In the genomic region with DNA sequence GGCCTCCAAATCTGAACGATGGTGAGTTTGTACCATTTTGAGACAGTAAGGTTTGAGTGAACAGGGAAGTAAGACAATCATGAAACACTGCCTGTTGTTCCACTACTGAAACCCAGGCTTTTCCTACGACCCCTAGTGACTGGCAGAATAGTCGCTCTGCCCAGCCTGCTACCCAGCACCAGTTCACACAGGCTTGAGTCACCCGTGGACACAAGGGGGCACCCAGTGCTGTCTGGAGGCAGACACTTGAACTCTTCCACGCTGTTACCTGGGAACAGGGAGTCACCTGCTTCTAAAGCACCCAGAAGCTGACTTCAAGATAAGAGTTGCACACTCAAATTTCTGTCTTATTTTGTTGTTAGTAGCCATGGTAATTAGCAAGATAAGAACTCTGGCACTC, we compare ENCODE assay signal across 19 mouse cellular contexts.
A peak's percentile ranks its signal among the peaks of the same experiment; 100 is the strongest.
DNase-seq lines count a peak whose midpoint lies in the region; ATAC-seq and TF ChIP-seq lines count a peak whose summit lies in the region.
"Had no signal": no experiment of that assay in that cellular context is flagged by ENCODE, and none has a peak within 500 bp of the region (broad histone marks: within the 10 kb centered on the region; RNA-seq: fewer than 3 reads in every experiment).

No protein-coding gene starts in this region.

- no peak overlapping the region for H3K9ac ChIP-seq in heart, adult 2 months (ENCODE audit: low read depth, low read length)
- no peak overlapping the region for H3K9ac ChIP-seq in heart, embryonic 11.5 days (ENCODE audit: low read depth, low read length)
- no peak overlapping the region for H3K9ac ChIP-seq in midbrain, postnatal 0 days (replicated peaks; ENCODE audit: low read length, poor library complexity, severe bottlenecking)
- H3K9ac ChIP-seq in midbrain, embryonic 14.5 days (replicated peaks; ENCODE audit: low read length): no peak overlapping the region
- H3K9ac ChIP-seq: embryonic facial prominence, embryonic 12.5 days; forebrain, embryonic 15.5 days; heart, embryonic 13.5 days; hindbrain, embryonic 15.5 days had no signal

- intact Hi-C loops in heart, adult 2 months (cut with DNase I): no loop called here

- ATAC-seq in heart, embryonic 11.5 days (replicated peaks; ENCODE audit: insufficient number of reproducible peaks, low FRiP score, low TSS enrichment): no peak
- no peak for ATAC-seq in midbrain, postnatal 0 days (ENCODE audit: low FRiP score)
- ATAC-seq in midbrain, embryonic 14.5 days (ENCODE audit: low FRiP score, low TSS enrichment): no peak
- ATAC-seq: activated CD4-positive, CD25-positive, alpha-beta regulatory T cell, adult 4 months; forebrain, embryonic 15.5 days; Patski had no signal

- H3K27ac ChIP-seq in heart, adult 2 months: no peak overlapping the region
- H3K27ac ChIP-seq in heart, embryonic 11.5 days (ENCODE audit: low read depth, low read length): no peak overlapping the region
- no peak overlapping the region for H3K27ac ChIP-seq in midbrain, postnatal 0 days (ENCODE audit: low read depth, low read length)
- H3K27ac ChIP-seq in midbrain, embryonic 14.5 days (replicated peaks; ENCODE audit: low read depth, low read length): no peak overlapping the region
- H3K27ac ChIP-seq: embryonic facial prominence, embryonic 12.5 days; forebrain, embryonic 15.5 days; heart, embryonic 13.5 days; hindbrain, embryonic 15.5 days had no signal

- TF ChIP-seq POLR2A in heart, adult 2 months (IDR thresholded peaks at IDR 0.05; ENCODE audit: insufficient read depth, low read depth, low read length): no peak

- H3K4me1 ChIP-seq in heart, adult 2 months (ENCODE audit: control insufficient read depth, insufficient read depth, low read length): no peaks in the 10 kb centered on the region
- H3K4me1 ChIP-seq in heart, embryonic 11.5 days (ENCODE audit: control insufficient read depth, insufficient read depth, low read length): 0 out of 2 replicates have a peak, but pooled peaks cover 2% of the 10 kb centered on the region
- H3K4me1 ChIP-seq in midbrain, postnatal 0 days (ENCODE audit: insufficient read depth, low read length): no peaks in the 10 kb centered on the region
- no peaks in the 10 kb centered on the region for H3K4me1 ChIP-seq in midbrain, embryonic 14.5 days (ENCODE audit: control insufficient read depth, insufficient read depth, low read length)
- H3K4me1 ChIP-seq: embryonic facial prominence, embryonic 12.5 days; forebrain, embryonic 15.5 days had no signal

- H3K9me3 ChIP-seq in heart, embryonic 11.5 days (replicated peaks; ENCODE audit: control insufficient read depth, low read length): peaks cover 5% of the 10 kb centered on the region
- no peaks in the 10 kb centered on the region for H3K9me3 ChIP-seq in midbrain, postnatal 0 days (ENCODE audit: low read length)
- H3K9me3 ChIP-seq in midbrain, embryonic 14.5 days (ENCODE audit: control insufficient read depth, low read length): no peaks in the 10 kb centered on the region; the same call in 1 of the 2 replicates
- H3K9me3 ChIP-seq: embryonic facial prominence, embryonic 12.5 days; forebrain, embryonic 15.5 days; hindbrain, embryonic 15.5 days had no signal

- H3K4me3 ChIP-seq in heart, adult 2 months: no peak overlapping the region
- H3K4me3 ChIP-seq in heart, embryonic 11.5 days (ENCODE audit: low read depth, low read length): no peak overlapping the region
- H3K4me3 ChIP-seq in midbrain, postnatal 0 days (ENCODE audit: low read depth, low read length): no peak overlapping the region
- no peak overlapping the region for H3K4me3 ChIP-seq in midbrain, embryonic 14.5 days (replicated peaks; ENCODE audit: low read depth, low read length)
- H3K4me3 ChIP-seq: embryonic facial prominence, embryonic 12.5 days; forebrain, embryonic 15.5 days; heart, embryonic 13.5 days; hindbrain, embryonic 15.5 days had no signal

- no peaks in the 10 kb centered on the region for H3K36me3 ChIP-seq in heart, adult 2 months (ENCODE audit: control insufficient read depth, insufficient read depth, low read length)
- H3K36me3 ChIP-seq in heart, embryonic 11.5 days (ENCODE audit: control insufficient read depth, insufficient read depth, low read length): peaks cover 2% of the 10 kb centered on the region
- H3K36me3 ChIP-seq in midbrain, postnatal 0 days (ENCODE audit: insufficient read depth, low read length): no peaks in the 10 kb centered on the region
- H3K36me3 ChIP-seq in midbrain, embryonic 14.5 days (ENCODE audit: control insufficient read depth, insufficient read depth, low read length): no peaks in the 10 kb centered on the region
- H3K36me3 ChIP-seq: embryonic facial prominence, embryonic 12.5 days; forebrain, embryonic 15.5 days; hindbrain, embryonic 15.5 days had no signal

- WGBS in heart, adult 2 months: 92% methylated on average over 5 of the region's 5 CpGs
- WGBS in heart, embryonic 11.5 days (ENCODE audit: insufficient replicate concordance): 84% methylated on average over 5 of the region's 5 CpGs
- 86% methylated on average over 5 of the region's 5 CpGs for WGBS in midbrain, postnatal 0 days
- WGBS in midbrain, embryonic 14.5 days: 87% methylated on average over 5 of the region's 5 CpGs

- H3K27me3 ChIP-seq in heart, adult 2 months (ENCODE audit: control insufficient read depth, insufficient read depth, low read length): no peaks in the 10 kb centered on the region
- H3K27me3 ChIP-seq in heart, embryonic 11.5 days (ENCODE audit: control insufficient read depth, insufficient read depth, low read length): no peaks in the 10 kb centered on the region; the same call in 1 of the 2 replicates
- no peaks in the 10 kb centered on the region for H3K27me3 ChIP-seq in midbrain, postnatal 0 days (ENCODE audit: insufficient read depth, low read length)
- H3K27me3 ChIP-seq in midbrain, embryonic 14.5 days (ENCODE audit: control insufficient read depth, insufficient read depth, low read length): no peaks in the 10 kb centered on the region
- H3K27me3 ChIP-seq: CH12.LX; embryonic facial prominence, embryonic 12.5 days; forebrain, embryonic 15.5 days; heart, embryonic 13.5 days; hindbrain, embryonic 15.5 days; Patski had no signal

- no peak for TF ChIP-seq EP300 in heart, adult 2 months (IDR thresholded peaks at IDR 0.05; ENCODE audit: insufficient read depth, low read depth, low read length)

- TF ChIP-seq CTCF in heart, adult 2 months (IDR thresholded peaks at IDR 0.05): peak; percentile 21; the same call in 1 of the 2 replicates
- 0 out of 2 replicates have a peak, but pooled peaks have one; percentile 7 for TF ChIP-seq CTCF in midbrain, postnatal 0 days (IDR thresholded peaks at IDR 0.05)

- no peaks in the 10 kb centered on the region for H3K79me2 ChIP-seq in heart, adult 2 months (replicated peaks; ENCODE audit: control insufficient read depth, insufficient read depth, low read length)

- no peak for DNase-seq in heart, adult 2 months
- DNase-seq in kidney, postnatal 10 days: peak; percentile 9
- DNase-seq in kidney, postnatal 4 days: no peak
- no peak for DNase-seq in midbrain, postnatal 0 days (ENCODE audit: low spot score)
- no peak for DNase-seq in midbrain, embryonic 14.5 days
- DNase-seq: adrenal gland, postnatal 14 days; cerebellum, adult 11-12 months; cerebellum, adult 9-10 months; cerebellum, postnatal 25 days; gastrocnemius, postnatal 10 days; heart, postnatal 36 days had no signal

- H3K4me2 ChIP-seq in heart, embryonic 11.5 days: no peak overlapping the region
- no peak overlapping the region for H3K4me2 ChIP-seq in midbrain, postnatal 0 days (ENCODE audit: low read depth, low read length, poor library complexity, severe bottlenecking)
- H3K4me2 ChIP-seq in midbrain, embryonic 14.5 days (ENCODE audit: low read length): no peak overlapping the region
- H3K4me2 ChIP-seq: embryonic facial prominence, embryonic 12.5 days; forebrain, embryonic 15.5 days; heart, embryonic 13.5 days; hindbrain, embryonic 15.5 days had no signal
